Mouse (Mus musculus) liver, adult 2 months (tissue): Measurements from ENCODE around the gene Pak4. TPM values are rescaled to one million over a fixed set of nuclear protein-coding genes. Genes with fewer than 3 reads are reported as not detected.
"Not testable (repeated sequence)": the region's sequence is repeated elsewhere in the genome, so short reads cannot be mapped to it uniquely, and the experiment has no call there.

ENCODE experiments used
- DNase-seq: peaks from one replicate; pipeline ENCODE4 v3.0.0-alpha.2; 2011; ENCODE audit warnings: low read depth, low spot score; ENCODE audit errors: extremely low read depth
- H3K27ac ChIP-seq: fragments of 200-500 bp; replicated peaks from 2 replicates; pipeline ENCODE4 v1.5.1; 2012; ENCODE audit warnings: low read depth, mild to moderate bottlenecking, control low read depth, inconsistent platforms, low read length; ENCODE audit not compliant: insufficient read depth
- H3K27me3 ChIP-seq: fragments of 200-500 bp; 2 replicates; pipeline ENCODE4 v1.6.1; 2012; ENCODE audit warnings: mild to moderate bottlenecking, moderate library complexity, low read length, inconsistent platforms; ENCODE audit not compliant: control insufficient read depth, insufficient read depth
- H3K36me3 ChIP-seq: fragments of 200-500 bp; 2 replicates; pipeline ENCODE4 v1.6.1; 2012; ENCODE audit warnings: low read length, inconsistent platforms; ENCODE audit not compliant: control insufficient read depth, insufficient read depth
- H3K4me1 ChIP-seq: fragments of 200-500 bp; 2 replicates; pipeline ENCODE4 v1.6.1; 2011; ENCODE audit warnings: low read length; ENCODE audit not compliant: control insufficient read depth, insufficient read depth
- H3K4me3 ChIP-seq: fragments of 200-500 bp; 2 replicates; pipeline ENCODE4 v1.5.1; 2011; ENCODE audit warnings: low read depth, mild to moderate bottlenecking, control low read depth, low read length, moderate library complexity; ENCODE audit not compliant: insufficient read depth
- H3K79me2 ChIP-seq: fragments of 200-500 bp; 2 replicates; pipeline ENCODE4 v1.6.1; 2012; ENCODE audit warnings: inconsistent platforms, mild to moderate bottlenecking, low read length, moderate library complexity; ENCODE audit not compliant: control insufficient read depth, insufficient read depth
- H3K9ac ChIP-seq: fragments of 200-500 bp; 2 replicates; pipeline ENCODE4 v1.6.1; 2012; ENCODE audit warnings: low read depth, mild to moderate bottlenecking, control low read depth, inconsistent platforms, low read length
- CTCF ChIP-seq: fragments of 200-500 bp; IDR thresholded peaks from 2 replicates; pipeline ENCODE4 v1.5.1; 2011; ENCODE audit warnings: low read depth, low read length, control low read depth
- POLR2A ChIP-seq: fragments of 200-500 bp; IDR thresholded peaks from 2 replicates; pipeline ENCODE4 v1.6.1; 2011; ENCODE audit warnings: low read length, control low read depth; ENCODE audit not compliant: insufficient read depth; ENCODE audit errors: extremely low read depth
- WGBS: fragments of 180-500 bp; shearing (Covaris S2); methylation state at CpG from one replicate; pipeline ENCODE4 v1.1.7; 2018; 5-methylcytosine and 5-hydroxymethylcytosine counted together
- polyA plus RNA-seq: library from polyadenylated mRNA; depleted of rRNA; stranded (reverse); fragments of >200 nt; gene quantifications from 2 replicates; pipeline ENCODE4 v1.2.3, GENCODE M21; 2012
- total RNA-seq: library from RNA; depleted of rRNA; stranded (reverse); fragments of >200 nt; gene quantifications from 2 replicates; pipeline ENCODE4 v1.2.3, GENCODE M21; 2014

The Pak4 gene
- total and polyA plus RNA-seq, 2 experiments, result 4.0 to 14.9 TPM

DNA sequence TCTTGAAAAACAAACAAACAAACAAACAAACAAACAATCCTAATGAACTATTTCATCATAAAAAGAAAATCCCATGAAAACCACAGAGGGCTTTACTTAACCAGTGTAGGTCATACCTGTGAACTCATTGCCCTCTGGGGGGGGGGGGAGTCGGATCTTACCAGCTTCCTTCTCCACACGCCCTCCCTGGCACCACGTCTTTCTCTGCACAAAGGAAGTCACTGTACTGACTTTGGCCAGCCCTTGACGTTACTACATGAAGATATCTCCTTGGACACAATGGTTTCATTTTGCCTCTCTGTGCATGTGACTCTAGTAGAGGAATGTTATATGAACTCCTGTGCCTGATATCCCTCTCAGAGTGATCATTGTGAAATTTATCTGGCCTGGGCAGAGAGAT, 36.1 kb upstream of the Pak4 start:
- 56% methylated on average over 4 of the region's 4 CpGs for WGBS
- Histone ChIP-seq H3K27me3 (peaks cover 7% of the 10 kb centered on the region; the same call in 1 of the 2 replicates), H3K27ac (no peak overlapping the region), H3K79me2 (no peaks in the 10 kb centered on the region), H3K36me3 (no peaks in the 10 kb centered on the region), H3K9ac (no peak overlapping the region), H3K4me3 (no peak overlapping the region), H3K4me1 (no peaks in the 10 kb centered on the region)
- DNase-seq, result no peak
- TF ChIP-seq CTCF (no peak), POLR2A (no peak)

GRCm38 (mm10) chr7:28631073-28631472, 33.1 kb upstream of the Pak4 start, which contains the start of gene Acp7:
Acp7 (minus strand) TSS chr7:28631332.
- no peak for DNase-seq
- Histone ChIP-seq H3K4me3 (no peak within 1 kb of the TSS), H3K36me3 (no peaks in the 10 kb centered on the region), H3K4me1 (no peaks in the 10 kb centered on the region), H3K79me2 (no peaks in the 10 kb centered on the region), H3K27me3 (peaks cover 7% of the 10 kb centered on the region; the same call in 1 of the 2 replicates), H3K9ac (no peak within 1 kb of the TSS), H3K27ac (no peak within 1 kb of the TSS)
- TF ChIP-seq POLR2A (no peak), CTCF (no peak)
- WGBS, result 41% methylated on average over 10 of the region's 10 CpGs

GRCm38 (mm10) chr7:28624791-28625190, 26.8 kb upstream of the Pak4 start:
- 75% methylated on average over 5 of the region's 5 CpGs for WGBS
- Histone ChIP-seq H3K36me3 (no peaks in the 10 kb centered on the region), H3K4me3 (no peak overlapping the region), H3K27ac (no peak overlapping the region), H3K79me2 (no peaks in the 10 kb centered on the region), H3K27me3 (no peaks in the 10 kb centered on the region), H3K9ac (no peak overlapping the region), H3K4me1 (no peaks in the 10 kb centered on the region)
- no peak for TF ChIP-seq POLR2A
- TF ChIP-seq CTCF, result no peak
- no peak for DNase-seq

DNA sequence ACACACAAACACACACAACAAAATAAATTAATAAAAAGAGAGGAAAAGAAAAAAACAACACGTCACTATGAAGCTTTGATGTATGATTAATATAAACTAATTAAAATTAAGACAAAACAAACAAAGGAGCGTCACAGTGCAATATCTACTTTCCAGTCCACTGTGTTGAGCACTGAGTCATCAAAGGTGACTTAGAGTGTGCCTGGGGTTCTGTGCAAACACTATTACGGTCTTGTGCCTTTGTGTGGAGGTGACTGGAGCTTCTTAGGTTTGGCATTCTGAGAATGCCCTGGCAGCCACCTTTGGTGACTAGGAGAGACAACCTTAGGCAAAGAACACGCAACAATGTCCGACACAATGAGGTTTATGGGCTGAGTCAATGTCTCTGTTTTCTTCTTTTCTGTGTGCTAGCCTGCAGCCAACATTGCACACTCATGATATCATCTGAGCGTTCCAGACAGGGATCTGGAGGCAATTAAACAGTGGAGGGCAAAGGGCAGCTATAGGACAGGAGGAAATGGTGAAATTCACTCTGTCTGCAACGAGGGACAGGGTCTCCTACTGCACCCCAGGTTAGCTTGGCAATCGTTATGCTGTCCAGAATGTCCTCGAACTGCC, 21.2 kb upstream of the Pak4 start:
- H3K36me3 ChIP-seq, result no peaks in the 10 kb centered on the region
- WGBS, result 58% methylated on average over 9 of the region's 9 CpGs
- H3K27ac ChIP-seq, result no peak overlapping the region
- no peaks in the 10 kb centered on the region for H3K27me3 ChIP-seq
- H3K79me2 ChIP-seq, result no peaks in the 10 kb centered on the region
- H3K4me1 ChIP-seq, result no peaks in the 10 kb centered on the region
- no peak for TF ChIP-seq CTCF
- TF ChIP-seq POLR2A, result no peak
- no peak overlapping the region for H3K4me3 ChIP-seq
- no peak overlapping the region for H3K9ac ChIP-seq
- no peak for DNase-seq

DNA sequence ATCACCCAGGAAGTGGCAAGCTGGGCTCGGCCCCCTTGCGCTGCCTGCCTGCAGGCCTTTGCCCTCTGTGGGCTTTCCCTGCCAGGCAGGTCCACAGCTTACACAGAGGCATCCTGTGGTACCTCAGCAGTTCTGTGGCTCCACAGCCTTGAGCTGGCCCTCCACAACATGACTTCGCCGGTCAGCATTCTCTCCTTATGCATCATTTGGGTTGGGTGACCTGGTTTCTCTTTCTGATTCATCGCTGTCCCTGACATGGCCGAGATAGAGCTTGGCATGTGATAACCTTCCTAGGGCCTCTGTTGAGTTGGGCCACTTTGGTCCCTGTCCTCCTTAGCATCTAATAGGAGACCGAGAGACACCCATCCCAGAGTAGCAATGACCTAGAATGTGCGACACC, 8.0 kb upstream of the Pak4 start:
- WGBS, result 91% methylated on average over 8 of the region's 8 CpGs
- Histone ChIP-seq H3K4me3 (no peak overlapping the region), H3K79me2 (no peaks in the 10 kb centered on the region), H3K4me1 (no peaks in the 10 kb centered on the region), H3K27me3 (no peaks in the 10 kb centered on the region), H3K36me3 (no peaks in the 10 kb centered on the region), H3K9ac (no peak overlapping the region), H3K27ac (no peak overlapping the region)
- TF ChIP-seq POLR2A (no peak), CTCF (no peak)
- no peak for DNase-seq

DNA sequence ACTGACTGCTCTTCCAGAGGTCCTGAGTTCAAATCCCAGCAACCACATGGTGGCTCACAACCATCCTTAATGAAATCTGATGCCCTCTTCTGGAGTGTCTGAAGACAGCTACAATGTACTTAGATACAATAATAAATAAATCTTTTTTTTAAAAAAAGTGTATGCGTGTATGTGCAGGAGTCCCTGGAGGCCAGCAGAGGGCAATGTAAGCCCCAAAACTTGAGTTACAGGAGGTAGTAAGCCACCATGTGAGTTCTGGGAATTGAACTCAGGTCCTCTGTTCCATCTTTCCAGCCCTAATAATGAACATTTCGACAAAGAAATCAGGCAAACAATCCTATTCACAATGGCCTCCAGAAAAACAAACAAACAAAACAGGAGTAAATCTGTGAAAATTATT, 5.8 kb upstream of the Pak4 start:
- DNase-seq, H3K36me3 ChIP-seq, H3K27me3 ChIP-seq, H3K79me2 ChIP-seq, H3K27ac ChIP-seq, H3K4me3 ChIP-seq, H3K9ac ChIP-seq, H3K4me1 ChIP-seq: not testable (repeated sequence)
- TF ChIP-seq CTCF, result peak; percentile 17; the same call in 1 of the 2 replicates
- 83% methylated on average over 2 of the region's 2 CpGs for WGBS
